Mouse (Mus musculus) neutrophil, adult 5-6 weeks (primary cell): ENCODE data around the gene Pcbp3. TPM values are rescaled to one million over a fixed set of nuclear protein-coding genes. Genes with fewer than 3 reads are reported as not detected.

Experiments
- ATAC-seq: fragments of 151-379, 151-347 bp; 2 replicates; pipeline ENCODE4 v1.8.0; 2017; ENCODE audit warnings: mild to moderate bottlenecking, moderate TSS enrichment; ENCODE audit not compliant: insufficient number of reproducible peaks, poor library complexity, low FRiP score, severe bottlenecking; ENCODE audit errors: extremely low read depth
- total RNA-seq: library from RNA; stranded (forward); fragments of 200-1000 nt; gene quantifications from 2 replicates; pipeline ENCODE4 v1.2.3, GENCODE M21; 2017

The Pcbp3 gene
- total RNA-seq, 1 experiment from 2014 or later, result 3.3 TPM

GRCm38 (mm10) chr10:76936827-76937226 is 24.9 kb downstream of the Pcbp3 start:
- ATAC-seq, result no peak

DNA sequence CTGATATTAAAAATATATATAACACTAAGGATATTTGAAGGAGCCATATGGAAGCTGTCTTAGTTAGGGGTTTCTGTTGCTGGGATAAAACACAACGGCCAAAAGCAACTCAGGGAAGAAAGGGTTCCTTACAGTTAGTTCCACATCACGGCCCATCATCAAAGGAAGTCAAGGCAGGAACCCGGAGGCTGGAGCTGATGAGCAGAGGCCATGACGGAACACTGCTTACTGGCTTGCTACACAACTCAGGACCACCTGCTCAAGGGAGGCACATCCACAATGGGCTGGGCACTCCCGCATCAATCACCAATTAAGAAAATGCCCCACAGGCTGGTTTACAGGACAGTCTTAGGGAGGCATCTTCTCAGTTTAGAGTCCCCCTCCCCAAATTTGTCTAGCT is 26.9 kb downstream of the Pcbp3 start:
- ATAC-seq, result no peak

DNA sequence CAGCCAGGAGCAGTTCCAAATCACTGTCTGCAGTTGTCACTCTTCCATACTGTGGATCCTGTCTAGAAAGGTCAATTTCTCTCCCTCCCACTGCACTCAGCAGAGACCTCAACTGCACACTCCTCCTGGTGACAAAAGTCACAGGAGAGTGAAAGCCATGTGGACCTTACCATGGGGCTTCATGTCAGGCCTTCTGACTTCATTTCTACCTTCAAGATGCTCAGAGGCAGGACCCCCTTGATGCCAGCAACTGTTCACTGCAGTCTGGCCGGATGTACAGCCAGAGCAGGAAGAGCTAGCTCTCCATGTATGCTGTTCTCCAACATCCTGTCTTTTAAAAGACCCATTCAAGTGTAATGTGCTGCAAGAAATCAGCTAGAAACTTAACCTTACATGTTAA is 29.9 kb downstream of the Pcbp3 start:
- ATAC-seq, result no peak

- ATAC-seq, result no peak
These were observed 30.6 kb downstream of the Pcbp3 start for GRCm38 (mm10) chr10:76931122-76931521.

- no peak for ATAC-seq
These were observed 37.2 kb downstream of the Pcbp3 start for GRCm38 (mm10) chr10:76924441-76924840.

GRCm38 (mm10) chr10:76918086-76918485 is 43.6 kb downstream of the Pcbp3 start:
- ATAC-seq, result no peak

- ATAC-seq, result no peak
These were observed 55.3 kb downstream of the Pcbp3 start for GRCm38 (mm10) chr10:76906434-76906833.

DNA sequence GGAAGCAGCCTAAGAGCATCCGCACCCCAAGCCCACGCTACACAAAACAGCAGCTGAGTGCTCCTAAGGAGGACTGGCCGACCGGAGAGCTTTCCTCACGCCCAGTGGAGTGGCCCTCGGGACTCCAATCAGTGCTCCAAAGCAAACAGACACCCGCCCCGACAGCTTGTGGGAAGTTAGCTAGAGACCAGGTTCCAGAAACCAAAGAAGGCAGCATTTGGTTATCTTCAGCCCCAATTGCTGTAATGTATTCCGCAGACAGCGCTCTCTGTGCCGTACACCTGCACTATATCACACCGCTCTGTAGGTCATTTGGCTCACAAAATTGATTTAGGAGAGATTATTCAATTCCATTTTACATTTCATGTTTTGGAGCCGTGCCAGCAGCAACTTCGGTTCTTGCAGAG is 55.7 kb downstream of the Pcbp3 start:
- no peak for ATAC-seq

DNA sequence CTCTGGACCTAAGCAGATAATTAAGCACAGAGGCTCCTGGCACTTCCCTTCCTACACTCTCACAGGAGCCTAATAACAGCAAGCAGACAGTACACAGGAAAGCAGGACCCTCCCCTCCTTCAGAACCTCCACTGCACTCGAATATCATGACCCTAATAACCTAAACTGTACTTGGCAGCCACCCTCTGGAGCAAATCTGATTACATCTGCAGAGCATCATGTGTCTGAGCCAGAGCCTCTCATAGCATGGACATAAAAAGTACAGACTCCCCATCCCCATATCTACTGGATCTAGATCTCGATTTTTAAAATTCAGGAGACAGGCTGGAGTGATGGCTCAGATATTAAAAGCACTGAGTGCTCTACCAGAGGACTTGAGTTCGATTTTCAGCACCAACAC is 58.0 kb downstream of the Pcbp3 start:
- no peak for ATAC-seq

DNA sequence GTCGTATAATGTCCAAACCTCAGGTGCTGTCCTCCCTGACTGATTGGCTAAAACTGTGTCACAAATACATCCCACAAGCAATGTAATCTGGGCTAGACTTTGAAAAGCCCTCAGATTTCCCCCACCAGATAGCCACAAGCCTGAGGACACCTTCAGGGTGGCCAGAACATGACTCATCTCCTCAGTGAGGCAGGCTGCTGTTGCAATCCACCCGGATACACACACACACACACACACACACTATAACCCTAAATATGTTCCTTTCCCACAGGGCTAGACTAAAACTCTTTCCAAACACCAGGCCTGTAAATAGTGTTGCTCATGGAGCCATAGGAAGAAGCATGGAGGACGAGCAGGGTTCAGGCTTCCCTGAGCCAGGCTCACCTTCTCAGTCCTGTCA is 58.6 kb downstream of the Pcbp3 start:
- ATAC-seq, result no peak

- no peak for ATAC-seq
These were observed 59.1 kb downstream of the Pcbp3 start for GRCm38 (mm10) chr10:76902588-76902987.

GRCm38 (mm10) chr10:76898428-76898827 is 63.3 kb downstream of the Pcbp3 start:
- ATAC-seq, result no peak

- ATAC-seq, result no peak
These were observed 70.2 kb downstream of the Pcbp3 start for GRCm38 (mm10) chr10:76891456-76891855.

GRCm38 (mm10) chr10:76883442-76884244 is 78.0 kb downstream of the Pcbp3 start:
- no peak for ATAC-seq

- no peak for ATAC-seq
These were observed 78.8 kb downstream of the Pcbp3 start for GRCm38 (mm10) chr10:76882644-76883441.

- ATAC-seq, result no peak
These were observed 79.8 kb downstream of the Pcbp3 start for GRCm38 (mm10) chr10:76881900-76882299.

DNA sequence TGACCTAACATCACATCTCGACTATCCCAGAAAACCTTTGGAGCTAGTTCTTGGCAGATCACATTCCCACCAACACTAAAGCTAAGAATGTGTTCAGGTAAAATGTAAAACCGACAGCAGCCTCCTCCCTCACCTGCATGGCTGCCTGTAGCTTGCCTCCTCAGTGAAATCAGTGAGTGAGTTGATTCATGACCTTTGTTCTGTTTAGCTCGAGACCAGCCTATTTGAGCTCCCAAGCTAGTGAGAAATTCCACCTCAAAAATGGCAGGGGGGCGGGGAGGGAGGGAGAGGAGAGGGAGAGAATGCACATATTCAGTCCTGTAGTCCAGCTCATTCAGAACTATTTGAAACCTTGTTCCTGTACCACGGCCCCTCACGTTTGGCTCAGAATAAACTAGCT is 86.4 kb downstream of the Pcbp3 start:
- ATAC-seq, result no peak

DNA sequence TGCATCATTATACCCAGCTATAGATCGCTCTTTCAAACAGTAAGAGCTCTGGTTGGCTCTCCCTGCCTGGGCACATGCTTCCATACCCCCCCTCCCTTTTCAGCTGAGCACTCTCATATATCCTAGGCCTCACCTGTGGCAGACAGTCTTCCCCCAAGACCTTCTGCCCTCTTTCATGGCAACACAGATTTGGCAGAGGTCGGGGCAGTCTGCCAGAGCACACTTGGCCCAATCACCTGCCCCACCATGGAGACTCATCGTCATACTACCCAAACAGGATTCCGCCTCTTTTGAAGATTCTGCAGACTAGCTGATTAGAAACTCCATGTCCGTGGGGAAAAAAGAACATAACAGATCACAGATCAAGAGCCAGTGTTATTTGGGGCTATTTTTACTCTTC is 86.8 kb downstream of the Pcbp3 start:
- ATAC-seq, result no peak

GRCm38 (mm10) chr10:76874398-76874797 is 87.3 kb downstream of the Pcbp3 start:
- no peak for ATAC-seq

- ATAC-seq, result no peak
These were observed 87.7 kb downstream of the Pcbp3 start for GRCm38 (mm10) chr10:76873948-76874347.
